1 mouse cellular context compared by ENCODE assay signal in genomic region chr7:19332709-19333352, GRCm38 (mm10).
A peak's percentile ranks its signal among the peaks of the same experiment; 100 is the strongest.
TF ChIP-seq lines count a peak whose summit lies in the region.

No protein-coding gene starts in this region.

TF ChIP-seq in myocyte, 11 proteins besides CTCF, POLR2A, EP300 and RAD21:
- TF ChIP-seq MYOG (IDR thresholded peaks at IDR 0.05; ENCODE audit: control insufficient read depth in 1 of 3, insufficient read depth in 1 of 3, insufficient read length in 2 of 3, low read depth in 2 of 3): peak in 1 of 3 experiments; percentile 33
- TF ChIP-seq CEBPB (IDR thresholded peaks at IDR 0.05; ENCODE audit: insufficient read depth, poor library complexity, severe bottlenecking): no peak
- peak; percentile 99 for TF ChIP-seq SRF (IDR thresholded peaks at IDR 0.05; ENCODE audit: control insufficient read depth, insufficient read length, low read depth)
- TF ChIP-seq REST (IDR thresholded peaks at IDR 0.05; ENCODE audit: insufficient read depth, insufficient read length): no peak
- peak in 1 of 3 experiments; percentile 55 for TF ChIP-seq MYOD1 (IDR thresholded peaks at IDR 0.05; ENCODE audit: control insufficient read depth in 1 of 3, insufficient read length in 2 of 3, low read depth in 2 of 3)
